Mouse (Mus musculus): ENCODE data around the gene Six3. TPM values are rescaled to one million over a fixed set of nuclear protein-coding genes. Genes with fewer than 3 reads are reported as not detected.

Gene Six3
- polyA plus RNA-seq (2017; shearing (Covaris generic)) = not detected

DNA sequence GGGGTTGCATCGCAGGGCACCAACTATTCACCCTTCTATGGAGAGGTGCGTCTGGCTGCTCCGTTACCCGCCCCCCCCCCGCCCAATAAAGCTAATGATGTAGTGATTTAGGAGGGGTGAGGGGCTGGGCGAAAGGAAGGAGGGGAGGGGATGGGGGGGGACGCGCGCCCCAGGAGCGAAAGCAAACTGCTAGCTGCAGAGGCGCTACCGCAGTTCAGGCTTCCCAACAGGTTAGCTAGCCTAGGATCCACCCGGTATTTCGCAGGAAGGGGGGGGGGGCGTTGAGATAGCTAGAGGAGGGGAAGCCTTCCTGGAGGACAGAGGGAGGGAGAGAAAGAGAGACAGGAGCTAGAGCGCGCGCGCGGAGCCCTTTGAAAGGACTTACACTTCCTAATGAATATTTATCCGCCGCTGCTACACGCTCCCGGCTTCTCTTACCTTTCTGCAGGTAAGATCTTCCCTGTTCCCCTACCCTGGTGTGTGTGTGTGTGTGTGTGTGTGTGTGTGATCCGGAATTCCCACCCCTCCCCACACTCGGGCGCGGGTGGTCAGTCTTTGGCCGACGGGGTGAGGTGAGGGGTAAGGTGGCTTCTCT lies at the start of gene Six3:
Gene Six3, plus strand, starts transcription at position 343 of the 595 bp plus-strand sequence.

Other genes starting within 250 kb of the Six3 start
- not detected for gene Six2, start 74.7 kb downstream of the Six3 start, polyA plus RNA-seq (2017; shearing (Covaris generic))

Measured in activated CD4-positive, CD25-positive, alpha-beta regulatory T cell, adult 9 weeks (primary cell).